Mouse (Mus musculus) embryonic stem cell, embryonic (primary cell): ENCODE data around the gene Hes1.

Source experiments
- CTCF ChIA-PET, 4 experiments: fragments of 300-600 bp in 2 of 4; fragments of 350-600 bp in 2 of 4; sonication (Branson Sonifier 250); formaldehyde crosslinking; loops; one replicate each; lab custom pipeline; 2022; ENCODE audit warnings: inconsistent platforms in 2 of 4; lab: Charles Lee
- POLR2A ChIA-PET, 4 experiments: fragments of 300-600 bp in 2 of 4; fragments of 350-600 bp in 2 of 4; sonication (Branson Sonifier 250); formaldehyde crosslinking; loops; one replicate each; lab custom pipeline; 2022; ENCODE audit warnings: antibody characterized with exemption in 4 of 4, inconsistent platforms in 1 of 4; lab: Charles Lee

The Hes1 gene

DNA sequence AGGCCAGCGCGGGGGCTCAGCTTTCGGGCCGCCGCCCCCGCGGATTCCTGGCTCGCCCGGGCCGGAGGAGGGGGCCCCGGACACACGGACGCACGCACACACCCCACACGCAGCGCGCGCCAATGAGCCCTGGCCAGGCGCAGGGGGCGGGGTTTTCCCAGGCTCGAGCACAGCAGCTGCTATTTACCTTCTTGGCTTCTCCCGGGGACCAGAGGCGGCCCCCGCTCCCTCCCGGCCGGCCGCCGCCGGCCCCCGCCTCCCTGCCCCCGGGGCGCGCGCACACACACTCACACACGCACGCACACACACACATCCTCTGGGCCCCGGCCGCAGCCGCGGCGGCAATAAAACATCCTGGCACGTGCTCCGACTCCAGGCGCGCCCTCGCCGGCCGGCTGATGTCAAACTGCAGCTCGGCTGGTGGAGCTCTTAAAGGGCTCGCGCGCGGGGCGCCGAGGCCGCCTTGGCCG lies at the start of gene Hes1:
TSS of gene Hes1 (plus strand) at position 401 of the 470 bp plus-strand sequence.
- CTCF ChIA-PET = interaction anchor here in 3 of 4 experiments (0.6 to 1.2 kb wide), 5 partner anchors 10 to 330 kb away, joined by 3 to 7 read pairs (median 3); no protein-coding TSS in a partner anchor
- POLR2A ChIA-PET = interaction anchor here (0.5 to 9.1 kb wide), 102 partner anchors 8 to 630 kb away, joined by 3 to 84 read pairs (median 6); no protein-coding TSS in a partner anchor

- POLR2A ChIA-PET = no interaction called here
- CTCF ChIA-PET = no interaction called here
Observed at GRCm38 (mm10) chr16:30016064-30016463, 48.1 kb upstream of the Hes1 start.

GRCm38 (mm10) chr16:30020124-30020523 lies 44.1 kb upstream of the Hes1 start:
- ChIA-PET CTCF (interaction anchor here in 2 of 4 experiments (0.6 to 1.1 kb wide), 3 partner anchors 11 to 188 kb away, joined by 3 to 4 read pairs (median 3); no protein-coding TSS in a partner anchor), POLR2A (interaction anchor here in 3 of 4 experiments (1.3 to 2.1 kb wide), 6 partner anchors 11 to 48 kb away, joined by 3 to 11 read pairs (median 4); no protein-coding TSS in a partner anchor)

DNA sequence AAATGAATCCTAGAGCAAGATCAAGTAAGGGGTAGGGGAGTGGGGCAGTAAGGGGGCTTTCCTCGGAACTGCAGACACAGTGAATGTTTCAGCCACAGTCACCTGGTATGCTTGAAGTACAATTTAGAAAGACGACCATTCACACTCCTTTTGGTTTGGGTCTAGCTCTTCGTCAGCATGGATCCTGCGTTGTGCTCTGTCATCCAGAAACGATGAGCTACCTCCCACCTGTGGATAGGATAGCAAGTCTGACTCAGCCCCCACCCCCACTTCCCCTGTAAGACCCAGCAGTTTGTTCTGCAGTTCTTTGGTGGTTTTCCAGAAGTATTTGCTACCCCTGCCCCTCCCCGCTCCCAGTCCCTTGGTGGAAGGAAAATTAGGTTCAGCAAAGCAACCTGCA lies 41.8 kb upstream of the Hes1 start:
- CTCF ChIA-PET = no interaction called here
- POLR2A ChIA-PET = interaction anchor here in 3 of 4 experiments (0.8 to 1.3 kb wide), 5 partner anchors 12 to 77 kb away, joined by 3 to 4 read pairs (median 3); no protein-coding TSS in a partner anchor

- CTCF ChIA-PET = interaction anchor here in 1 of 4 experiments (0.6 kb wide), 1 partner anchor 289 kb away, joined by 3 read pairs; no protein-coding TSS in a partner anchor
- POLR2A ChIA-PET = interaction anchor here in 3 of 4 experiments (0.6 to 1.3 kb wide), 7 partner anchors 9 to 78 kb away, joined by 3 to 4 read pairs (median 3); no protein-coding TSS in a partner anchor
Observed at GRCm38 (mm10) chr16:30022890-30023797, 41.0 kb upstream of the Hes1 start.

DNA sequence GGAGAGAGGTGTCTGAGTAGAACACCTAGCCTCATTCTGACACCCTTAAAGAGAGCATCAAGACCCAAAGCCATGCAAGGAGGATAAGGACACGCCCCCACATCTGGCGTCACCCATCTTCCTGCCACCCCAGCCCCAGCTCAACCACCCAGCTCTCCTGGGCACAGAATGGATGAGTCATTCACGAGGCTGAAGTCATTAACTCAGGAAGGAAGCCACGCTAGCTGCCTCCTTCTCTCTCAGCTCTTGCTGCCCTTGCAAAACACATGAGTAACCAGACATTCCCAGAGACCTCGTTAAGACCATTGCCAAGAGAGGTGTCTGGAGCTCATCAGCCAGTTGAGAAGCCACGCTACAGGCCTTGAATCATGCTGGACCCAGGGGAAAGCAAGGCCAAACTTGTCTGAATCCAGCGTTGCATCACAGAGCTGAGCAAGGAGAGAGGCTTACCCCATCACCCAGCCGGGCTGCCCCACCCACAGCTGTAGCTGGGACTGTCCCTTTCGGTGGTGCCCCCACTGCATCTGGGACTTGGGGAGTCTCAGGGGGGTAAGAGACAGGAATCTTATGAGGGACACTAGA lies 39.4 kb upstream of the Hes1 start:
- POLR2A ChIA-PET = interaction anchor here in 2 of 4 experiments (0.9 to 1.2 kb wide), 5 partner anchors 15 to 44 kb away, joined by 3 read pairs; no protein-coding TSS in a partner anchor
- CTCF ChIA-PET = interaction anchor here in 1 of 4 experiments (0.7 kb wide), 1 partner anchor 394 kb away, joined by 3 read pairs; no protein-coding TSS in a partner anchor

GRCm38 (mm10) chr16:30028184-30028583 lies 36.0 kb upstream of the Hes1 start:
- CTCF ChIA-PET = interaction anchor here in 1 of 4 experiments (0.5 kb wide), 1 partner anchor 79 kb away, joined by 12 read pairs; no protein-coding TSS in a partner anchor
- POLR2A ChIA-PET = interaction anchor here in 2 of 4 experiments (0.6 to 0.8 kb wide), 3 partner anchors 11 to 196 kb away, joined by 3 to 6 read pairs (median 4); no protein-coding TSS in a partner anchor

DNA sequence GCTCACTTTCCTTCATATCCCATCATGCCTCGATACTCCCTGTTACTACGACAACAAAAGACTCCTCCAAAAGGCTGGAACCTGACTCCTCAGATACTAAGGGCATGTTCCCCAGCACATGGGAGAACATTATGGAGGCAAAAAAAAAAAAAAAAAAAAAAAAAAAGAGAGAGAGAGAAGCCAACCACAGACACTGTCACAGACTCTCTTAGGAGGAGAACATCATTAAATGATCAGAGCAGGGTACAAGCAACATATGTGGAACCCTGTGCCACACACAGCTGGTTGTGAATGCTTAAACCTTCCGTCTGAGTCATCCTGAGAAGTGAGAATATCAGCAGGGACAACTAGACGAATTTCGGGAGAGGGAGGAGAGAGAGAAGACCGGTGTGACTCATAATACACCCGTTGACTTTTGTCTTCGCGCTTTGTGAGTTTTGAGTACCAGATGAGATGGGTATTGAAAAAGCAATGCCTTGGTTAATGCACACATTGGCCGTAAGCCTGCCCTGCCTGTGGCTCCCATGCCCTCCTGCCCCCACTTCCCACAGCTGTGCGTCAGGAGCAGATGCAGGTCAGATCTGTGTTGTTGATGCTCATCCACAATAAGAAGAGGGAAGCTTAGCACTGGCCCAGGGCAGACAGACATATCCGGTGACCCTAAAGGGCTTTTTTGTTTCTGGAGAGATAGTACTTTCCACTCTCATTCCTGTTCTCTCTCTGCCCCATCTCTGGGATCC lies 34.8 kb upstream of the Hes1 start:
- ChIA-PET CTCF (no interaction called here), POLR2A (interaction anchor here (0.6 to 1.4 kb wide), 7 partner anchors 9 to 380 kb away, joined by 3 to 7 read pairs (median 3); no protein-coding TSS in a partner anchor)

DNA sequence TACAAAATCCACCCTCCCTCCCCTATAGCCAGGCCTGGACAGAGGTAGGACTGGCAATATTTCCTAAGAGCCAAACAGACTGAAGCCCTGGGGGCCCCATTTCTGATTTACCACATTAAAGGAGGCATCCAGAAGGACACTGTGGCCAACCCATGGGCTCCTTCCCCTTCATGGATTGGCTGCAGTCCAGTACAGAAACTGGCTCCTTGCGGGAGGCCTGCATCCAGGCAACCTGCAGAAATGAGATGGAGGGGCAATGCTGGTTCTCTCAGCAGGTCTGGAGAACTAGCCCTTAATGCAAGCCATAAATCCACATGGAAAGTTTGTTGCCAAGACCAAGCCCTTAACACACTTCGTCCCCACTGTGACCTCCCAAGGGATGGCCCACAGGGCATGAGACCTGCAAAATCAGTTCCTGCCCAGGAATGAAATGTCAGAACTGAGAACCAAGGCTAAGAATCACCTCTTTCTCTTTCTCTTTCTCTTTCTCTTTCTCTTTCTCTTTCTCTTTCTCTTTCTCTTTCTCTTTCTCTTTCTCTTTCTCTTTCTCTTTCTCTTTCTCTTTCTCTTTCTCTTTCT lies 31.8 kb upstream of the Hes1 start:
- CTCF ChIA-PET = no interaction called here
- POLR2A ChIA-PET = no interaction called here

DNA sequence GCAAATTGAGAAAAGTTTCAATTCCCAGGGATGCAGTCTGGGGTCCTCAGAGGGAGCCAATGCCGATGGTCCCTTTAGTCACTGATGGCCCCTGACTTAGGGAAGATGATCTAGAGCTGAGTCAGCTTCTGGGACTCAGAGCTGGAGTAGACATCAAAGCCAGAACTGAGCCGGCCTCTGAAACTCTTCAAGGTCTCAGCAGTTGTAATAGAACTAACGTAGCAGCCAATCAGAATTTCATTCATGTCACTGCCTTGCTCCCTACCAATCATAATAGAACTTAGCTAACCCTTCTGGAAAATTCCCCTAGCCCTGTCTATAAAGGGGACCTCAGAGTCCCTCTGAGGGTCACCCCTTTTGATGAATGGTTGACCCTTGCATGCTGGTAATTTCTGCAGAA lies 30.8 kb upstream of the Hes1 start:
- CTCF ChIA-PET = no interaction called here
- POLR2A ChIA-PET = interaction anchor here in 3 of 4 experiments (0.6 to 1.4 kb wide), 6 partner anchors 11 to 1942 kb away, joined by 3 to 6 read pairs (median 3); no protein-coding TSS in a partner anchor

GRCm38 (mm10) chr16:30034001-30034400 lies 30.2 kb upstream of the Hes1 start:
- CTCF ChIA-PET = interaction anchor here in 1 of 4 experiments (0.7 kb wide), 1 partner anchor 965 kb away, joined by 12 read pairs; no protein-coding TSS in a partner anchor
- POLR2A ChIA-PET = interaction anchor here in 3 of 4 experiments (0.6 to 2.4 kb wide), 11 partner anchors 12 to 604 kb away, joined by 3 to 12 read pairs (median 3); no protein-coding TSS in a partner anchor

- POLR2A ChIA-PET = interaction anchor here (0.6 to 2.4 kb wide), 11 partner anchors 11 to 603 kb away, joined by 3 to 12 read pairs (median 4); no protein-coding TSS in a partner anchor
Observed at GRCm38 (mm10) chr16:30034521-30034920, 29.7 kb upstream of the Hes1 start.

DNA sequence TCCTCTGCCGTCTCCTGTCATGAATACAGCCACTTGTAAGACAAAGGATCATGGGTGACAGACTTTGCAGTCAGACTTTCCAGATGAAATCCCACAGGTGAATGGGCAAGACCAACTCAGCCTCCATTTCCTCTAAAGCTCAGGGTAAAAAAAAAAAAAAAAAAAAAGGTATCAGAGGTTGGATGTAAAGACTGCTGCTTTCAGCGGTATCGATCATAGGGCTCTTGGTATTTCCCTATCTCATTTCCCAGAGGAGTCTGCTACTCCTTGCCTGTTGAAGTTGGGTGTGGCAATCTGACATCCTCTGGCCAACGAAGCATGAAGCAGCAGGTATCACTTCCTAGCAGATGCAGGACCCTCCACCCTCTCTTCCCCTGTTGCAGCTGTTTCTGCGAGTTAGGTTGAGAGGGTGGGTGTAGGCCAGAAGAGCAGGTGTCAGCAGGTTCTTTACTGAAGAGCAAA lies 29.2 kb upstream of the Hes1 start:
- POLR2A ChIA-PET = interaction anchor here in 3 of 4 experiments (0.6 to 2.4 kb wide), 7 partner anchors 11 to 1444 kb away, joined by 3 to 8 read pairs (median 4); no protein-coding TSS in a partner anchor
- CTCF ChIA-PET = interaction anchor here in 1 of 4 experiments (0.6 kb wide), 1 partner anchor 513 kb away, joined by 3 read pairs; no protein-coding TSS in a partner anchor

More at GRCm38 (mm10) chr16:30034521-30034920, 29.7 kb upstream of the Hes1 start:
- CTCF ChIA-PET = interaction anchor here in 2 of 4 experiments (0.6 to 0.7 kb wide), 2 partner anchors 513 to 965 kb away, joined by 3 to 12 read pairs; no protein-coding TSS in a partner anchor

- ChIA-PET POLR2A (interaction anchor here in 2 of 4 experiments (0.5 to 2.8 kb wide), 9 partner anchors 10 to 150 kb away, joined by 3 to 13 read pairs (median 4); partner anchors contain the start of gene Hes1 (in 2 of the 2)), CTCF (no interaction called here)
Observed at GRCm38 (mm10) chr16:30036104-30036503, 28.1 kb upstream of the Hes1 start.

- ChIA-PET POLR2A (interaction anchor here in 3 of 4 experiments (0.6 to 5.9 kb wide), 20 partner anchors 9 to 350 kb away, joined by 3 to 50 read pairs (median 4); partner anchors contain the start of gene Hes1 (in 2 of the 3)), CTCF (interaction anchor here in 2 of 4 experiments (0.7 to 2.0 kb wide), 2 partner anchors 175 to 244 kb away, joined by 3 to 6 read pairs; partner anchors contain the start of gene Lrrc15 (in 1 of the 2))
Observed at GRCm38 (mm10) chr16:30038663-30039593, 25.3 kb upstream of the Hes1 start.
